Mouse (Mus musculus) CH12.LX (cell line): ENCODE data around the gene Hsdl2. TPM values are rescaled to one million over a fixed set of nuclear protein-coding genes. Genes with fewer than 3 reads are reported as not detected.

Source experiments
- DNase-seq: peaks from one replicate; pipeline ENCODE4 v3.0.0-alpha.2; 2013; ENCODE audit errors: extremely low read depth
- H3K27ac ChIP-seq: 2 replicates; pipeline ENCODE4 v1.5.1; 2012; ENCODE audit warnings: low read depth, mild to moderate bottlenecking, control low read depth, moderate library complexity; ENCODE audit not compliant: insufficient read depth
- H3K27me3 ChIP-seq: replicated peaks from 2 replicates; pipeline ENCODE3; 2012; ENCODE audit warnings: inconsistent platforms
- H3K36me3 ChIP-seq, 2 experiments: replicated peaks in 1 of 2; 2 replicates each; pipeline versions ENCODE3 to v1.6.1; 2012; ENCODE audit warnings: inconsistent platforms in 1 of 2, low read length in 1 of 2, mild to moderate bottlenecking in 1 of 2, mixed read lengths in 1 of 2, moderate library complexity in 1 of 2; ENCODE audit not compliant: control insufficient read depth in 1 of 2, insufficient read depth in 1 of 2
- H3K4me1 ChIP-seq, 2 experiments: 2 replicates each; pipeline ENCODE4 v1.6.1; 2012; ENCODE audit warnings: inconsistent platforms in 1 of 2, moderate library complexity in 1 of 2; ENCODE audit not compliant: insufficient read depth in 2 of 2, control insufficient read depth in 1 of 2
- H3K4me2 ChIP-seq: 2 replicates; pipeline ENCODE4 v1.6.1; 2012; ENCODE audit warnings: low read depth, mild to moderate bottlenecking, control low read depth; ENCODE audit not compliant: poor library complexity, insufficient read depth, severe bottlenecking
- H3K4me3 ChIP-seq, 3 experiments: fragments of 150-350 bp in 1 of 3; sonication (generic) in 1 of 3; replicated peaks in 1 of 3; 2 replicates each; pipeline versions ENCODE3 to v1.5.1; 2011 to 2012; ENCODE audit warnings: low read depth in 2 of 3, low read length in 2 of 3, mild to moderate bottlenecking in 2 of 3, moderate library complexity in 2 of 3, control low read depth in 1 of 3, improper control_type of control experiment in 1 of 3, inconsistent platforms in 1 of 3, mixed read lengths in 1 of 3; ENCODE audit not compliant: poor library complexity in 1 of 3
- H3K79me2 ChIP-seq: replicated peaks from 2 replicates; pipeline ENCODE4 v1.6.1; 2012; ENCODE audit warnings: mild to moderate bottlenecking, moderate library complexity; ENCODE audit not compliant: control insufficient read depth, poor library complexity, insufficient read depth, severe bottlenecking; ENCODE audit errors: extremely low read depth
- H3K9ac ChIP-seq: 2 replicates; pipeline ENCODE4 v1.6.1; 2012; ENCODE audit warnings: low read depth, mild to moderate bottlenecking, control low read depth, moderate library complexity; ENCODE audit not compliant: insufficient read depth
- H3K9me3 ChIP-seq: replicated peaks from 2 replicates; pipeline ENCODE3; 2012; ENCODE audit warnings: low read length, inconsistent platforms, mixed read lengths
- CHD1 ChIP-seq: IDR thresholded peaks from 2 replicates; pipeline ENCODE4 v1.6.1; 2012; ENCODE audit warnings: low read depth, low read length, improper control_type of control experiment, inconsistent platforms
- CHD2 ChIP-seq: IDR thresholded peaks from 2 replicates; pipeline ENCODE4 v1.6.1; 2011; ENCODE audit warnings: low read length, improper control_type of control experiment
- CTCF ChIP-seq, 2 experiments: IDR thresholded peaks in 1 of 2; conservative IDR thresholded peaks in 1 of 2; 2 replicates each; pipeline ENCODE4 v1.5.1; 2011 to 2012; ENCODE audit warnings: low read depth in 2 of 2, low read length in 2 of 2, improper control_type of control experiment in 1 of 2, inconsistent platforms in 1 of 2, mild to moderate bottlenecking in 1 of 2, moderate library complexity in 1 of 2
- E2F4 ChIP-seq: IDR thresholded peaks from 2 replicates; pipeline ENCODE4 v1.6.1; 2011; ENCODE audit warnings: low read depth, low read length, improper control_type of control experiment; ENCODE audit not compliant: insufficient replicate concordance
- EP300 ChIP-seq: IDR thresholded peaks from 2 replicates; pipeline ENCODE4 v1.6.1; 2011; ENCODE audit warnings: low read length, improper control_type of control experiment
- ETS1 ChIP-seq: conservative IDR thresholded peaks from 2 replicates; pipeline ENCODE4 v1.6.1; 2012; ENCODE audit warnings: low read depth, mild to moderate bottlenecking, inconsistent platforms, low read length, improper control_type of control experiment, moderate library complexity
- GABPA ChIP-seq: IDR thresholded peaks from 2 replicates; pipeline ENCODE4 v1.6.1; 2012; ENCODE audit warnings: low read depth, low read length, improper control_type of control experiment, inconsistent platforms; ENCODE audit not compliant: insufficient replicate concordance
- HCFC1 ChIP-seq: IDR thresholded peaks from 2 replicates; pipeline ENCODE4 v1.6.1; 2012; ENCODE audit warnings: low read depth, mild to moderate bottlenecking, inconsistent platforms, low read length, improper control_type of control experiment
- IRF4 ChIP-seq: IDR thresholded peaks from 2 replicates; pipeline ENCODE4 v1.6.1; 2014; ENCODE audit warnings: low read depth, mild to moderate bottlenecking, inconsistent platforms, low read length, improper control_type of control experiment
- JUN ChIP-seq: IDR thresholded peaks from 2 replicates; pipeline ENCODE4 v1.6.1; 2011; ENCODE audit warnings: low read depth, mild to moderate bottlenecking, low read length, improper control_type of control experiment, moderate library complexity; ENCODE audit not compliant: insufficient read depth
- JUND ChIP-seq: conservative IDR thresholded peaks from 2 replicates; pipeline ENCODE4 v1.6.1; 2011; ENCODE audit warnings: low read depth, low read length, improper control_type of control experiment
- KAT2A ChIP-seq: IDR thresholded peaks from 2 replicates; pipeline ENCODE4 v1.6.1; 2012; ENCODE audit warnings: low read length, improper control_type of control experiment, inconsistent platforms; ENCODE audit not compliant: insufficient replicate concordance
- MAFK ChIP-seq: IDR thresholded peaks from 2 replicates; pipeline ENCODE4 v1.6.1; 2011; ENCODE audit warnings: low read length, improper control_type of control experiment; ENCODE audit not compliant: insufficient replicate concordance
- MAX ChIP-seq: IDR thresholded peaks from 2 replicates; pipeline ENCODE4 v1.6.1; 2011; ENCODE audit warnings: low read length, improper control_type of control experiment
- MAZ ChIP-seq: IDR thresholded peaks from 2 replicates; pipeline ENCODE4 v1.6.1; 2012; ENCODE audit warnings: low read depth, mild to moderate bottlenecking, inconsistent platforms, low read length, improper control_type of control experiment, moderate library complexity
- MEF2A ChIP-seq: IDR thresholded peaks from 2 replicates; pipeline ENCODE4 v1.6.1; 2014; ENCODE audit warnings: low read depth, mild to moderate bottlenecking, inconsistent platforms, low read length, improper control_type of control experiment, borderline replicate concordance
- MXI1 ChIP-seq: IDR thresholded peaks from 2 replicates; pipeline ENCODE4 v1.6.1; 2011; ENCODE audit warnings: mild to moderate bottlenecking, low read depth, low read length, improper control_type of control experiment
- MYC ChIP-seq: IDR thresholded peaks from 2 replicates; pipeline ENCODE4 v1.6.1; 2011; ENCODE audit warnings: low read depth, mild to moderate bottlenecking, improper control_type of control experiment, low read length
- NELFE ChIP-seq: IDR thresholded peaks from 2 replicates; pipeline ENCODE4 v1.6.1; 2011; ENCODE audit warnings: low read depth, low read length, improper control_type of control experiment
- NRF1 ChIP-seq: IDR thresholded peaks from 2 replicates; pipeline ENCODE4 v1.6.1; 2014; ENCODE audit warnings: low read depth, mild to moderate bottlenecking, inconsistent platforms, low read length, improper control_type of control experiment, moderate library complexity
- PAX5 ChIP-seq: IDR thresholded peaks from 2 replicates; pipeline ENCODE4 v1.6.1; 2012; ENCODE audit warnings: low read length, inconsistent platforms, mixed read lengths
- POLR2A ChIP-seq: IDR thresholded peaks from 2 replicates; pipeline ENCODE4 v1.6.1; 2011; ENCODE audit warnings: low read depth, mild to moderate bottlenecking, improper control_type of control experiment, low read length
- POLR2AphosphoS2 ChIP-seq: IDR thresholded peaks from 2 replicates; pipeline ENCODE4 v1.6.1; 2011; ENCODE audit warnings: low read depth, low read length, improper control_type of control experiment
- RAD21 ChIP-seq: IDR thresholded peaks from 2 replicates; pipeline ENCODE4 v1.6.1; 2011; ENCODE audit warnings: low read depth, mild to moderate bottlenecking, low read length, improper control_type of control experiment, moderate library complexity
- RCOR1 ChIP-seq: conservative IDR thresholded peaks from 2 replicates; pipeline ENCODE4 v1.6.1; 2012; ENCODE audit warnings: low read depth, mild to moderate bottlenecking, inconsistent platforms, low read length, improper control_type of control experiment
- SIN3A ChIP-seq: IDR thresholded peaks from 2 replicates; pipeline ENCODE4 v1.6.1; 2012; ENCODE audit warnings: low read length, improper control_type of control experiment, inconsistent platforms
- SMC3 ChIP-seq: IDR thresholded peaks from 2 replicates; pipeline ENCODE4 v1.6.1; 2011; ENCODE audit warnings: low read depth, low read length, improper control_type of control experiment
- TCF12 ChIP-seq: IDR thresholded peaks from 2 replicates; pipeline ENCODE4 v1.6.1; 2014; ENCODE audit warnings: low read depth, mild to moderate bottlenecking, inconsistent platforms, low read length, improper control_type of control experiment
- UBTF ChIP-seq: IDR thresholded peaks from 2 replicates; pipeline ENCODE4 v1.6.1; 2012; ENCODE audit warnings: low read depth, mild to moderate bottlenecking, inconsistent platforms, low read length, improper control_type of control experiment, moderate library complexity
- USF2 ChIP-seq: conservative IDR thresholded peaks from 2 replicates; pipeline ENCODE4 v1.6.1; 2011; ENCODE audit warnings: low read depth, low read length, improper control_type of control experiment
- ZC3H11A ChIP-seq: IDR thresholded peaks from 2 replicates; pipeline ENCODE4 v1.6.1; 2012; ENCODE audit warnings: low read depth, mild to moderate bottlenecking, inconsistent platforms, low read length, improper control_type of control experiment
- ZKSCAN1 ChIP-seq: IDR thresholded peaks from 2 replicates; pipeline ENCODE4 v1.6.1; 2012; ENCODE audit warnings: low read depth, inconsistent platforms, low read length, improper control_type of control experiment, borderline replicate concordance
- ZMIZ1 ChIP-seq: IDR thresholded peaks from 2 replicates; pipeline ENCODE4 v1.6.1; 2012; ENCODE audit warnings: low read depth, mild to moderate bottlenecking, inconsistent platforms, low read length, improper control_type of control experiment
- ZNF384 ChIP-seq: IDR thresholded peaks from 2 replicates; pipeline ENCODE4 v1.6.1; 2012; ENCODE audit warnings: low read depth, low read length, improper control_type of control experiment, inconsistent platforms
- dilution Hi-C: fragments of 300-500 bp; cut with MboI; formaldehyde crosslinking; loops from 2 replicates; pipeline ENCODE4 v1.14.3; 2020; ENCODE audit warnings: low sequenced_read_pairs; ENCODE audit not compliant: extremely low pct_unique_long_range_greater_than_20kb, extremely low pct_ligation_motif_present
- in situ Hi-C: fragments of 300-500 bp; cut with MboI; formaldehyde crosslinking; loops from 3 replicates; pipeline ENCODE4 v1.14.3; 2019; ENCODE audit warnings: low sequenced_read_pairs, low pct_ligation_motif_present, low pct_unique_long_range_greater_than_20kb, mixed read lengths
- polyA plus RNA-seq: library from polyadenylated mRNA; unstranded; fragments of >175 nt; gene quantifications from 2 replicates; pipeline ENCODE4 v1.2.1, GENCODE M21; 2012; ENCODE audit warnings: low read depth; ENCODE audit not compliant: insufficient read length
- total RNA-seq, 2 experiments: library from RNA; depleted of rRNA; stranded (reverse); fragments of 300-350 nt in 1 of 2; fragments of >200 nt in 1 of 2; gene quantifications; 2 replicates each; pipeline ENCODE4 v1.2.3; 2012 to 2014

Gene Hsdl2
- total and polyA plus RNA-seq, 3 experiments: 7.0 to 10.4 (median 9.7) TPM

DNA sequence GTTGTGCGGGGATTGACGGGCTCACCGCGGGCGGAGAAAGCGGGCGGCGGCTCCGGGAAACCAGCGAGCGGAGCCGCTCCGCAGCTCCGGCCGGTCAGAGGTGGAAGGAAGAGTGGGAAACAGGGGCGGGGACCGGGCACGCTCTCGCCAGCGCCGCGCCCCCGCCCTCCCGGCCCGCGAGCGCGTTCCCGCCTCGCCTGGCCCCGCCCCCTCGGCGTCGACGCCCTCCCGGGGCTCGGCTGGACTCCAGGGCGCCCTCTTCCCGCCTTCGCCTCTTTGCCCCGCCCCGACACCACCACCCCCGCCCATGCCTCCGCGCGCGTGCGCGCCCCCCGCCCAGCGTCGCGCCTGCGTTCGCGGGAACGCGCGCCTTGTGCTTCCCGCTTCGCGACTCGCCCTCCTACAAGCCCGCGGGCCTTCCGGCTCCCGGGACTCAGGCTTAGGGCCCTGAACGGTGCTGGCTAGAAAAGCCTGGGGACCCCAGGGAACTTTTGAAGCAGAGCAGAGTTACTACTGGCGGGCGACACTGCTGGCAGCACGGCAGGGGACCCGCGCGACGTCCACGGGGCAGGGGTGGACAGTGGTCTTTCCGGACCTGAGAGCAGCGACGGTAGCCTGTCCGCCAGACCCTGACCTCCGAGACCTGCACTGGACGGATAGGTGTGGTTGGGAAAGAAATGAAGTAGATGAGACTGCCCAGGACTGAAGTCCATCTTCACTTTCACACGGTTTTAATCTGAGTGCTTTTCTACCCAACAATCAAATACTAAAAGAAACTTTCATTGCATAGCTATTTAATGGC lies 32.0 kb upstream of the Hsdl2 start, which contains the start of gene Ptbp3 (continued):
- TF ChIP-seq TCF12 (peak; percentile 67; the same call in 1 of the 2 replicates), ZMIZ1 (0 out of 2 replicates have a peak, but pooled peaks have one; percentile 12), CTCF (conservative IDR thresholded peaks at IDR 0.05 in 1 of 2, IDR thresholded peaks at IDR 0.05 in 1 of 2; ENCODE audit: low read depth in 2 of 2, low read length in 2 of 2) (no peak), NRF1 (peak; percentile 79), E2F4 (no peak), MAZ (peak; percentile 42; the same call in 1 of the 2 replicates), USF2 (no peak), MXI1 (0 out of 2 replicates have a peak, but pooled peaks have one; percentile 0), ZKSCAN1 (no peak), RAD21 (no peak), ZC3H11A (no peak)

DNA sequence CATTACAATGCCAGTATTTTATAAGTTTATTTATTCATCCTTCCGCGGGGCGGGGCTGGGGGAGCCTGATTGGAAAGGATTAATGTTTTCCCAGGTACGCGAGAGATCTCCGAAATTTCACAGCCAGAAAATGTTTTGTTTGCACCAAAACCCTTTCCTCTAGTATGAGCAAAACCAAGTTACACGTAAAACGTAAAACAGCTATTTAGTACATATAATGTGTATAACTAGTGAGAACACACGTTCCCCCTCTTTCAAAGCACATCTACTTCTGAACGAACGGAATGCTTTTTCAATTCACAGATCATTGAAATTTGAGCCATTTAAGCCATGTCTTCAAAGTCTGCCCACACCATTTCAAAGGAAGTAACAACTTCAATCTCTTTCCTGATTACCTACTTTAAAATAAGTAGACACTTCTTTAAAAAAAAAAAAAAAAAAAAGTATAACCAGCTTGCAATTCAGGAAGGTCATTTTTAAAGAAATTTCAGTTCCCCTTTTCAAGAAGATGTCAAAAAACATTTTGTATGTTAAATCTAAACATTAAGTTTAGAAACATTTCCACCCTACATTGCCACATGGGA lies 31.3 kb upstream of the Hsdl2 start:
- in situ Hi-C loops (no loop called here), dilution Hi-C loops (no loop called here)
- Histone ChIP-seq H3K9ac (peak overlapping the region; percentile 98), H3K79me2 (peaks cover 27% of the 10 kb centered on the region), H3K27ac (no peak overlapping the region), H3K27me3 (no peaks in the 10 kb centered on the region), H3K4me2 (peak overlapping the region; percentile 74), H3K36me3 (no peaks in the 10 kb centered on the region), H3K4me3 (peak overlapping the region; percentile 69 to 91 (median 83)), H3K9me3 (no peaks in the 10 kb centered on the region), H3K4me1 (peaks cover 0 to 26% of the 10 kb centered on the region in 2 experiments; a peak in 2 of 4 replicates)
- DNase-seq: no peak
- TF ChIP-seq GABPA: no peak
- no peak for TF ChIP-seq NELFE
- TF ChIP-seq IRF4: peak; percentile 52
- TF ChIP-seq MAX: no peak; the same call in 1 of the 2 replicates
- TF ChIP-seq ZNF384: peak; percentile 96
- TF ChIP-seq MEF2A: no peak
- no peak for TF ChIP-seq HCFC1
- no peak for TF ChIP-seq USF2
- no peak for TF ChIP-seq CHD2
- no peak; the same call in none of the 2 replicates for TF ChIP-seq SIN3A
- TF ChIP-seq MAZ: no peak
- TF ChIP-seq POLR2A: no peak
- TF ChIP-seq JUN: no peak
- TF ChIP-seq KAT2A: no peak
- no peak for TF ChIP-seq POLR2AphosphoS2
- TF ChIP-seq CTCF (conservative IDR thresholded peaks at IDR 0.05 in 1 of 2, IDR thresholded peaks at IDR 0.05 in 1 of 2; ENCODE audit: low read depth in 2 of 2, low read length in 2 of 2): no peak
- TF ChIP-seq JUND: no peak
- TF ChIP-seq ZMIZ1: no peak
- no peak for TF ChIP-seq ZKSCAN1
- no peak for TF ChIP-seq MXI1
- TF ChIP-seq MYC: peak; percentile 50; the same call in 1 of the 2 replicates
- no peak for TF ChIP-seq PAX5
- TF ChIP-seq RCOR1: no peak; the same call in 1 of the 2 replicates
- TF ChIP-seq E2F4: no peak
- 0 out of 2 replicates have a peak, but pooled peaks have one; percentile 70 for TF ChIP-seq CHD1
- TF ChIP-seq ETS1: no peak
- no peak for TF ChIP-seq SMC3
- no peak for TF ChIP-seq UBTF
- no peak for TF ChIP-seq MAFK
- TF ChIP-seq EP300: peak; percentile 56
